Mouse (Mus musculus): Measurements from ENCODE around the gene Dok3.

- TF ChIP-seq POLR2A (IDR thresholded peaks at IDR 0.05; ENCODE audit: borderline replicate concordance, extremely low read depth, insufficient read depth, insufficient read length, poor library complexity, severe bottlenecking) (no peak), CTCF (IDR thresholded peaks at IDR 0.05; ENCODE audit: borderline replicate concordance, extremely low read depth, insufficient read depth, insufficient read length) (no peak)
These were observed 54.5 kb downstream of the Dok3 start for GRCm38 (mm10) chr13:55474621-55475069.

Data from brain, embryonic 14.5 days (tissue).